Mouse (Mus musculus) CH12.LX (cell line): ENCODE data around the gene Trp63. TPM values are rescaled to one million over a fixed set of nuclear protein-coding genes. Genes with fewer than 3 reads are reported as not detected.

Source experiments
- DNase-seq: peaks from one replicate; pipeline ENCODE4 v3.0.0-alpha.2; 2013; ENCODE audit errors: extremely low read depth
- H3K27ac ChIP-seq: 2 replicates; pipeline ENCODE4 v1.5.1; 2012; ENCODE audit warnings: low read depth, mild to moderate bottlenecking, control low read depth, moderate library complexity; ENCODE audit not compliant: insufficient read depth
- H3K27me3 ChIP-seq: replicated peaks from 2 replicates; pipeline ENCODE3; 2012; ENCODE audit warnings: inconsistent platforms
- H3K36me3 ChIP-seq, 2 experiments: replicated peaks in 1 of 2; 2 replicates each; pipeline versions ENCODE3 to v1.6.1; 2012; ENCODE audit warnings: inconsistent platforms in 1 of 2, low read length in 1 of 2, mild to moderate bottlenecking in 1 of 2, mixed read lengths in 1 of 2, moderate library complexity in 1 of 2; ENCODE audit not compliant: control insufficient read depth in 1 of 2, insufficient read depth in 1 of 2
- H3K4me1 ChIP-seq, 2 experiments: 2 replicates each; pipeline ENCODE4 v1.6.1; 2012; ENCODE audit warnings: inconsistent platforms in 1 of 2, moderate library complexity in 1 of 2; ENCODE audit not compliant: insufficient read depth in 2 of 2, control insufficient read depth in 1 of 2
- H3K4me2 ChIP-seq: 2 replicates; pipeline ENCODE4 v1.6.1; 2012; ENCODE audit warnings: low read depth, mild to moderate bottlenecking, control low read depth; ENCODE audit not compliant: poor library complexity, insufficient read depth, severe bottlenecking
- H3K4me3 ChIP-seq, 3 experiments: fragments of 150-350 bp in 1 of 3; sonication (generic) in 1 of 3; replicated peaks in 1 of 3; 2 replicates each; pipeline versions ENCODE3 to v1.5.1; 2011 to 2012; ENCODE audit warnings: low read depth in 2 of 3, low read length in 2 of 3, mild to moderate bottlenecking in 2 of 3, moderate library complexity in 2 of 3, control low read depth in 1 of 3, improper control_type of control experiment in 1 of 3, inconsistent platforms in 1 of 3, mixed read lengths in 1 of 3; ENCODE audit not compliant: poor library complexity in 1 of 3
- H3K79me2 ChIP-seq: replicated peaks from 2 replicates; pipeline ENCODE4 v1.6.1; 2012; ENCODE audit warnings: mild to moderate bottlenecking, moderate library complexity; ENCODE audit not compliant: control insufficient read depth, poor library complexity, insufficient read depth, severe bottlenecking; ENCODE audit errors: extremely low read depth
- H3K9ac ChIP-seq: 2 replicates; pipeline ENCODE4 v1.6.1; 2012; ENCODE audit warnings: low read depth, mild to moderate bottlenecking, control low read depth, moderate library complexity; ENCODE audit not compliant: insufficient read depth
- H3K9me3 ChIP-seq: replicated peaks from 2 replicates; pipeline ENCODE3; 2012; ENCODE audit warnings: low read length, inconsistent platforms, mixed read lengths
- ETS1 ChIP-seq: conservative IDR thresholded peaks from 2 replicates; pipeline ENCODE4 v1.6.1; 2012; ENCODE audit warnings: low read depth, mild to moderate bottlenecking, inconsistent platforms, low read length, improper control_type of control experiment, moderate library complexity
- JUND ChIP-seq: conservative IDR thresholded peaks from 2 replicates; pipeline ENCODE4 v1.6.1; 2011; ENCODE audit warnings: low read depth, low read length, improper control_type of control experiment
- PAX5 ChIP-seq: IDR thresholded peaks from 2 replicates; pipeline ENCODE4 v1.6.1; 2012; ENCODE audit warnings: low read length, inconsistent platforms, mixed read lengths
- RAD21 ChIP-seq: IDR thresholded peaks from 2 replicates; pipeline ENCODE4 v1.6.1; 2011; ENCODE audit warnings: low read depth, mild to moderate bottlenecking, low read length, improper control_type of control experiment, moderate library complexity
- RCOR1 ChIP-seq: conservative IDR thresholded peaks from 2 replicates; pipeline ENCODE4 v1.6.1; 2012; ENCODE audit warnings: low read depth, mild to moderate bottlenecking, inconsistent platforms, low read length, improper control_type of control experiment
- TCF12 ChIP-seq: IDR thresholded peaks from 2 replicates; pipeline ENCODE4 v1.6.1; 2014; ENCODE audit warnings: low read depth, mild to moderate bottlenecking, inconsistent platforms, low read length, improper control_type of control experiment
- UBTF ChIP-seq: IDR thresholded peaks from 2 replicates; pipeline ENCODE4 v1.6.1; 2012; ENCODE audit warnings: low read depth, mild to moderate bottlenecking, inconsistent platforms, low read length, improper control_type of control experiment, moderate library complexity
- dilution Hi-C: fragments of 300-500 bp; cut with MboI; formaldehyde crosslinking; loops from 2 replicates; pipeline ENCODE4 v1.14.3; 2020; ENCODE audit warnings: low sequenced_read_pairs; ENCODE audit not compliant: extremely low pct_unique_long_range_greater_than_20kb, extremely low pct_ligation_motif_present
- in situ Hi-C: fragments of 300-500 bp; cut with MboI; formaldehyde crosslinking; loops from 3 replicates; pipeline ENCODE4 v1.14.3; 2019; ENCODE audit warnings: low sequenced_read_pairs, low pct_ligation_motif_present, low pct_unique_long_range_greater_than_20kb, mixed read lengths
- polyA plus RNA-seq: library from polyadenylated mRNA; unstranded; fragments of >175 nt; gene quantifications from 2 replicates; pipeline ENCODE4 v1.2.1, GENCODE M21; 2012; ENCODE audit warnings: low read depth; ENCODE audit not compliant: insufficient read length
- total RNA-seq, 2 experiments: library from RNA; depleted of rRNA; stranded (reverse); fragments of 300-350 nt in 1 of 2; fragments of >200 nt in 1 of 2; gene quantifications; 2 replicates each; pipeline ENCODE4 v1.2.3; 2012 to 2014

The Trp63 gene
- total and polyA plus RNA-seq, 3 experiments, result 10.5 to 28.0 (median 20.6) TPM

DNA sequence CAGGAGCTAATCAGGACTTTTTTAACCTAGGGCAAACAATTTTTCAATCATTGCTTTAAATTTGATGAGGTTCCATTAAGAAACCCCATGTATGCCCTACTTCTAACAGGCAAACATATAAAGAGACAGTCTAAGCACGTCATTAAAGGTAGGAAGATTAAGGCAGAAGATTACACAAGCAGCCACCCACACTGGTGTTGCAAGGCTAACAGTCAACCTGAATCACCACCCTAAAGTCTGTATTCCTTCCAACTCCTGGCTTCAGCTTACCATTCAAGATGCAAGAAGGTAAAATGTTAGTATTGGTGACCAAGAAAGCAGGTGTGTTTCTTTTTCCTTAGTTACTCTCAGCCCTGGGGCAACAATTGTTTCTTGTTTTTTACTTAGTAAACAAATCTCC, 228.6 kb downstream of the Trp63 start:
- TF ChIP-seq JUND, result no peak
- TF ChIP-seq UBTF, result no peak
- TF ChIP-seq RAD21, result no peak
- TF ChIP-seq PAX5, result no peak
- TF ChIP-seq RCOR1, result no peak
- TF ChIP-seq ETS1, result no peak
- TF ChIP-seq, all 38 proteins: peak for 0
- no peaks in the 10 kb centered on the region for H3K79me2 ChIP-seq
- DNase-seq, result no peak
- no peak overlapping the region for H3K4me2 ChIP-seq
- dilution Hi-C loops (no loop called here), in situ Hi-C loops (no loop called here)
- no peak overlapping the region for H3K9ac ChIP-seq
- H3K9me3 ChIP-seq, result no peaks in the 10 kb centered on the region
- no peaks in the 10 kb centered on the region for H3K4me1 ChIP-seq
- H3K27ac ChIP-seq, result no peak overlapping the region
- no peaks in the 10 kb centered on the region for H3K27me3 ChIP-seq
- H3K36me3 ChIP-seq, result no peaks in the 10 kb centered on the region
- no peak overlapping the region for H3K4me3 ChIP-seq

DNA sequence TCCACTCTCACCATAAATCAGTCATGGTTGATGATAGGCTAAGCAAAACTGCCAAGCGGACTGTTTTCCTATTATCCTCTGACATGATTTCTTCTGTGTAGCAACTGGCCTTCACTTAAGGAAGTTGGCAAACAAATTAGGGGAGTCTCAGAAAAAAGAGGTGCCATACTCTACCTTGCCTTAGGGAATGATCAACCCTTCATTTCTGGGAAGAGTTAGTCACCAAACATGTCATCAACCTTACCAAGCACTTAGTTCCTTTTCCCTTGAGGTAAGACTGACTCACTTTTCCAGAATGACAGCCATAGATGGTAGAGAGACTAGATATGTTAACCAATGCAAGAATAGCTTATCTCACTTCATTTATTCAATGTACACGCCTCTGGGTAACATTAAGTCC, 250.6 kb downstream of the Trp63 start:
- dilution Hi-C loops, result no loop called here

More for the DNA sequence above, 250.6 kb downstream of the Trp63 start:
- Histone ChIP-seq H3K79me2 (no peaks in the 10 kb centered on the region), H3K9me3 (no peaks in the 10 kb centered on the region), H3K27me3 (no peaks in the 10 kb centered on the region), H3K4me3 (no peak overlapping the region), H3K9ac (no peak overlapping the region), H3K27ac (no peak overlapping the region)
- no peak for DNase-seq
- no peak for TF ChIP-seq TCF12
- TF ChIP-seq, all 38 proteins: peak for 0
- in situ Hi-C loops, result no loop called here
- Histone ChIP-seq H3K4me1 (no peaks in the 10 kb centered on the region), H3K4me2 (no peak overlapping the region), H3K36me3 (no peaks in the 10 kb centered on the region)
